Mouse (Mus musculus) midbrain, embryonic 10.5 days (tissue): Measurements from ENCODE around the gene Tmem37. TPM values are rescaled to one million over a fixed set of nuclear protein-coding genes. Genes with fewer than 3 reads are reported as not detected.
"Not testable (repeated sequence)": the region's sequence is repeated elsewhere in the genome, so short reads cannot be mapped to it uniquely, and the experiment has no call there.

Source experiments
- DNase-seq: peaks from one replicate; pipeline ENCODE4 v3.0.0-alpha.2; 2017; ENCODE audit warnings: low spot score
- H3K27ac ChIP-seq: fragments of 300-500 bp; sonication (generic); replicated peaks from 2 replicates; pipeline ENCODE4 v1.5.1; 2016; ENCODE audit warnings: mild to moderate bottlenecking
- H3K27me3 ChIP-seq: fragments of 300-500 bp; sonication (generic); 2 replicates; pipeline ENCODE4 v1.6.1; 2016; ENCODE audit warnings: low read depth, mild to moderate bottlenecking; ENCODE audit not compliant: poor library complexity, severe bottlenecking
- H3K36me3 ChIP-seq: fragments of 300-500 bp; sonication (generic); 2 replicates; pipeline ENCODE4 v1.6.1; 2016; ENCODE audit warnings: mild to moderate bottlenecking, moderate library complexity
- H3K4me1 ChIP-seq: fragments of 300-500 bp; sonication (generic); 2 replicates; pipeline ENCODE4 v1.6.1; 2016
- H3K4me3 ChIP-seq: fragments of 300-500 bp; sonication (generic); 2 replicates; pipeline ENCODE4 v1.5.1; 2016; ENCODE audit warnings: mild to moderate bottlenecking, moderate library complexity
- H3K9me3 ChIP-seq: fragments of 300-500 bp; sonication (generic); replicated peaks from 2 replicates; pipeline ENCODE4 v1.6.1; 2016; ENCODE audit warnings: mild to moderate bottlenecking
- WGBS: fragments of 180-500 bp; shearing (Covaris S2); methylation state at CpG from one replicate; pipeline ENCODE4 v1.1.7; 2016; 5-methylcytosine and 5-hydroxymethylcytosine counted together
- polyA plus RNA-seq: library from polyadenylated mRNA; unstranded; fragments of >200 nt; fragmentation: Nextera tagmentation; extraction: Ambion mirVana; gene quantifications from 2 replicates; pipeline ENCODE4 v1.2.1, GENCODE M21; 2016

Gene Tmem37
- polyA plus RNA-seq, 1 experiment from 2014 or later: 6.6 TPM

DNA sequence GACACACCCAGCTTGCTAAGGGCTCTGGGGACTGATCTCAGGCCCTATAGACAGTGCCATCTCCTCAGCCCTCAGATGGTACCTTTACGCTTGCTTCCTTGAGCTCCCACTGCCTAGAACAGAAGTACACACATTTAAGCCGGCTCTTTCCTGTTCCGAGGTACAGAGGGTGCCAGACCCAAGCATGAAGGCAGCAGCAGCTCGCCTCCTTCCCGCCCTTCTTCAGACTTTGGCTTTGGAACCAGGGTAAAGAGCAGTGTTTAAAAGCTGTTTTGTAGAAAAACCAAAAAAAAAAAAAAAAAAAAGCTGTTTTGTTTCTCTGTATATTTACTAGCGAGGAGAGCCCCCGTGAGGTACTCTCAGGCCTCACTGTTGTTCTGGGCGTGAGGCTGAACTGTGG, 37.9 kb upstream of the Tmem37 start:
- DNase-seq: no peak
- Histone ChIP-seq H3K4me1 (no peaks in the 10 kb centered on the region), H3K4me3 (no peak overlapping the region), H3K27ac (no peak overlapping the region), H3K27me3 (no peaks in the 10 kb centered on the region), H3K36me3 (peaks cover 57% of the 10 kb centered on the region), H3K9me3 (peaks cover 12% of the 10 kb centered on the region)
- WGBS: 89% methylated on average over 8 of the region's 8 CpGs

DNA sequence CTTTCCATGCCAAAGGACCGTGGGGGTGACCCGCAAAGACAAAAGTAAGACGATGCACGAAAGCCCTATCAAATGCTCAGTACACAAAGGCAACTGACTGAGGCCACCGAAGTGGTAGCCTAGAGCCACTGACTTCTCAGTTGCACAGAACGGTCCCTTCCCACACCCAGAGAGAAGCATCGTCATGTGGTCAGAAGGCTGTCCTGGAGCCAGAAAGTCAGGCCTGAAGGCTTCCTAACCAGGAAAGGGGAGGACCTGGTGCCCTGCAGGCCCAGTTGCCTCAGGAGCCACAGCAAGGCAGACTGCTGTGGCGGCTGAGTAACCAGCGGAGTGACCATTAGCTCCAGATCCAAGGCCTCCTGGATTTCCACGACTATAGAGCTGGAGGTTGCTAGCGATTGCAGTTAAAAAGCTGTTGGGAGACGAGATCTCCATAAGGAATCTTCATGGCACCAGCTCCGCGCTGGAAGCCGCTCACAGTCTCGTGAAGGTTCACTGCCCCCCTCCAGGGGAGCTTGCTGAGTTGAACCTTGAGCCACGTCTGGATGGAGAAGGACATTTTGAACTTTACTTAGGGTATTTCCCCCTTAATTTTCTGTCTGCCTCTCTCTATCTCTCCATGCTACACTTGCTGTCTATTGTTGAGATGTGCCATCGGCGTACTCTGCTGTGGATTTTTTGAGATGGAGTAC, 36.0 kb upstream of the Tmem37 start:
- Histone ChIP-seq H3K27me3 (no peaks in the 10 kb centered on the region), H3K36me3 (peaks cover 38% of the 10 kb centered on the region), H3K27ac (no peak overlapping the region), H3K4me1 (no peaks in the 10 kb centered on the region), H3K4me3 (no peak overlapping the region), H3K9me3 (peaks cover 8% of the 10 kb centered on the region)
- DNase-seq: no peak
- 89% methylated on average over 19 of the region's 19 CpGs for WGBS

DNA sequence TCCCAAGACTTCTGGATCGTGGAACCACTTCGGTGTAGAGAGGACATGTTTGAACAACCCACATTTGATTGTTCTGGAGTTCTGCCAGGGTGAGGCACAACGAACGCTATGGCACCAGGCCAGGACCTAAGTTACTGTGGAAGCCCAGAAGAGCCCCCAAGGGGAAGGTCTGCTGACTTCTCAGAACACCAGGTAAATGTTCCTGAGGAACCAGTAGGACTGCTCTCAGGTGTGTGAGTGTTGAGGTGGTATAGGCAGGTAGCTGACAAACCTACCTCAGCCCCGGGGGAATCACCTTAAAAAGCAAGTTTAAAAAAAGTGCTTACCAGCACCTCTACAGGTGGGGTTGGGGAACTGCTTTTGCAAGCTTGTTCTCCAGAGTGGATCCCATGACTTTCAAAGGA, 31.7 kb upstream of the Tmem37 start:
- H3K9me3 ChIP-seq: no peaks in the 10 kb centered on the region
- no peak for DNase-seq
- WGBS: 92% methylated on average over 5 of the region's 5 CpGs
- H3K4me3 ChIP-seq: no peak overlapping the region
- H3K4me1 ChIP-seq: 0 out of 2 replicates have a peak, but pooled peaks cover under 1% of the 10 kb centered on the region
- no peaks in the 10 kb centered on the region for H3K36me3 ChIP-seq
- H3K27ac ChIP-seq: no peak overlapping the region
- no peaks in the 10 kb centered on the region for H3K27me3 ChIP-seq

DNA sequence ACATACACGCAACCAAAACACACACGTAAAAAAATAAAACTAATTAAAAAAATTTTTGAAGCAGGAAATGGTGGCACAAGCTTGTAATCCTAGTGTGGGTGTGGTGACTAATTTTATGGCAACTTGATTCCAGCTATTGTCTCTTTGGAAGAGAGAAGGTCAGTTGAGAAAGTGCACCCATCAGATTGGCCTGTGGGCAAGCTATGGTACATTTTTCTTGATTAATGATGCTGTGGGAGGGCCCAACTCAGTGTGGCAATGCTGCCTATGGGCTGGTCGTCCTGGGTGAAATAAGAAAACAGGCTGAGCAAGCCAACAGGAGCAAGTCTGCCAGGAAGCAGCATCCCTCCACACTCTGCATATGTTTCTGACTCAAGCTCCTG, 27.3 kb upstream of the Tmem37 start:
- Histone ChIP-seq H3K27ac (no peak overlapping the region), H3K27me3 (no peaks in the 10 kb centered on the region), H3K36me3 (no peaks in the 10 kb centered on the region), H3K9me3 (no peaks in the 10 kb centered on the region), H3K4me3 (no peak overlapping the region), H3K4me1 (0 out of 2 replicates have a peak, but pooled peaks cover 3% of the 10 kb centered on the region)
- DNase-seq: no peak
- 94% methylated on average over 3 of the region's 3 CpGs for WGBS

DNA sequence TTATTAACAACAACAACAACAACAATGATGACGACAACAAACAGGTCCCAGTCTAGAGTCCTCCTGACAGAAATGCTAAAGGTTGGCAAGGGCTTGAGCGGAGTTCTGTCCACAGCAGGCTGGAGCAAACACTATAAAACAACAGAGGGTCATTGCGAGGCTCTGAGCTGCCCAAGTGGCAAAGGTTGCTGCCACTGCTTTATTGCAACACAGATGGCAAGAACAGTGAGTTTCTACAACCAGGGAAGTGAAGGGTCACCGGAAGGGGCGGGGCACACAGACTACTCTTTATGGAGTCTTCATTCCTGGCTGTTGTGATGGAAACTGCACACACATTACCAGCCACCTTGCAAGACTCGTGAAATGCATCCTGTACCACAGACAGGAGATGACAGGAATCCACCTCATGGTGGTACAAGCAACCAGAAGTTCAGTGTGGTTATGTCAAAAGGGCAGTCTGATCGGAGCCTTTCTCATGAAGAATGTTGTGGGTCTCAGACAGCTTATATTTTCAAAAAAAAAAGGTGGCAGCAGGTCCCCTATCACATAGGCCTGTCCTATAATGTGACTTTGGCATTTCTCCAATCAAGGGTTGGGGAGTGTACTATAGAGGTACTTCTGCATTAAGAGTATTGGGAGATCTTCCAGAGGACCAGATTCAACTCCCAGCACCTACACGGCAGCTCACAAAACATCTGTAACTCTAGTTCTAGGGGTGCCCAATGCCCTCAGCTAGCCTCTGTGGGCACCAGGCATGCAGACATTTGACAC, 26.8 kb upstream of the Tmem37 start:
- WGBS: 83% methylated on average over 8 of the region's 8 CpGs

DNA sequence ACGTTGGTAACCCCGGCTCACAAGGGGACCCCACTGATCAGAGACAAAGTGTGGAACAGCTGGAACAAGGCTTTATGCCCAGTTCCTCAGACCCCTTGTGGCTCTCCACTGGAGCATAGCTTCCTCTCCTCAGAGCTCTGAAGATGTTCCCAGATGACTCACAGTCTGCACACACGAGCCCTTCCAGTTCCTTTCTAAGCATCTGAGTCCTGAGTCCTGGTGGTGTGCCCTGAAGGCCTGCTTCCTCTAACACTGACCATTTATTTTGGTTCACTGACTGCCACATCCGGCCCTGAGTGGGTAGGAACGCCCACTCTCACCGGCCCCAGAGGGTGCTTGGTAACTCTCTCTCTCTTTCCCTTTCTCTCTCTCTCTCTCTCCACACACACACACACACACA, 25.6 kb upstream of the Tmem37 start:
- WGBS: 74% methylated on average over 6 of the region's 6 CpGs
- Histone ChIP-seq H3K27ac (no peak overlapping the region), H3K4me1 (0 out of 2 replicates have a peak, but pooled peaks cover 3% of the 10 kb centered on the region), H3K36me3 (no peaks in the 10 kb centered on the region), H3K4me3 (no peak overlapping the region), H3K27me3 (no peaks in the 10 kb centered on the region), H3K9me3 (no peaks in the 10 kb centered on the region)
- DNase-seq: no peak

More for the DNA sequence above, 26.8 kb upstream of the Tmem37 start:
- no peak overlapping the region for H3K4me3 ChIP-seq
- no peaks in the 10 kb centered on the region for H3K27me3 ChIP-seq
- no peaks in the 10 kb centered on the region for H3K36me3 ChIP-seq
- no peak for DNase-seq
- H3K4me1 ChIP-seq: 0 out of 2 replicates have a peak, but pooled peaks cover 3% of the 10 kb centered on the region
- H3K9me3 ChIP-seq: no peaks in the 10 kb centered on the region
- no peak overlapping the region for H3K27ac ChIP-seq

DNA sequence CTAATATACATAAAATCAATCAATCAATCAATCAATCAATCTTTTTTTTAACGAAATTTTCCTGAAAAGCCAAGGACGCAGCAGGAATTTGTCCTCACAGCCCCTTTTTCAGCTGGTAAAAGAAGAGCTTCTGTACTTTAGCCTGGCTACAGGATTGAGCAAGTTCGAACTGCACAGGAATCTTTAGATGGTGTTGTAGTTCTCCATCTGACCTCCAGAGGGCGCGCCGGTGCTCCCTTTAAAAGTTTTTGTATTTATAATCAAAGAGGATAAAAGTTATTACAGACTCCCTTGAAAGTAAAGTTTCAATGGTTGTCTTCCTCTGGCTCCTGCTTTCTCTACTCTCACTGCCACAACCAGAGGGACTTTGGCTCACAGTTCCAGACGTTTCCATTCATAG, 24.5 kb upstream of the Tmem37 start:
- Histone ChIP-seq H3K9me3 (no peaks in the 10 kb centered on the region), H3K27me3 (no peaks in the 10 kb centered on the region), H3K36me3 (no peaks in the 10 kb centered on the region), H3K4me3 (no peak overlapping the region), H3K4me1 (0 out of 2 replicates have a peak, but pooled peaks cover 3% of the 10 kb centered on the region), H3K27ac (no peak overlapping the region)
- peak; percentile 44 for DNase-seq
- WGBS: 12% methylated on average over 7 of the region's 7 CpGs

DNA sequence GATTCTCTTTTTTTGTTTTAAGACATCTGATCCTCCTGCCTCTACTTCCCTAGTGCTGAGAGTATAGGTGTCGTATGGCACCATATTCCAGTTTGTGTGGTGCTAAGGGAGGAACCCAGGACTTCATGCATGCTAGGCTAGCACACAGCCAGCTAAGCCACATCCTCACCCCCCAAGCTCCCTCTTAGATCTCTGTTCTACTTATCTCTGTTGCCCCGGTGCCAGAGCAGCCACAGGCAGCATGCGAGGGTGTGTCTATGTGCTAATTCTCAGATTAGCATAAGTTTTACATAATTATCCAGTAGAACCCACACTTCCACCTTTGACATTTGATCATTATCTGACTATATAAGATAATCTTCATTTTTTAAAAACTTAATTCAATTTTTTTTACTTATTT, 21.0 kb upstream of the Tmem37 start:
- H3K36me3 ChIP-seq: no peaks in the 10 kb centered on the region
- no peaks in the 10 kb centered on the region for H3K9me3 ChIP-seq
- DNase-seq: no peak
- H3K4me3 ChIP-seq: no peak overlapping the region
- H3K27me3 ChIP-seq: no peaks in the 10 kb centered on the region
- no peak overlapping the region for H3K27ac ChIP-seq
- no peaks in the 10 kb centered on the region for H3K4me1 ChIP-seq
- WGBS: 79% methylated on average over 3 of the region's 3 CpGs

DNA sequence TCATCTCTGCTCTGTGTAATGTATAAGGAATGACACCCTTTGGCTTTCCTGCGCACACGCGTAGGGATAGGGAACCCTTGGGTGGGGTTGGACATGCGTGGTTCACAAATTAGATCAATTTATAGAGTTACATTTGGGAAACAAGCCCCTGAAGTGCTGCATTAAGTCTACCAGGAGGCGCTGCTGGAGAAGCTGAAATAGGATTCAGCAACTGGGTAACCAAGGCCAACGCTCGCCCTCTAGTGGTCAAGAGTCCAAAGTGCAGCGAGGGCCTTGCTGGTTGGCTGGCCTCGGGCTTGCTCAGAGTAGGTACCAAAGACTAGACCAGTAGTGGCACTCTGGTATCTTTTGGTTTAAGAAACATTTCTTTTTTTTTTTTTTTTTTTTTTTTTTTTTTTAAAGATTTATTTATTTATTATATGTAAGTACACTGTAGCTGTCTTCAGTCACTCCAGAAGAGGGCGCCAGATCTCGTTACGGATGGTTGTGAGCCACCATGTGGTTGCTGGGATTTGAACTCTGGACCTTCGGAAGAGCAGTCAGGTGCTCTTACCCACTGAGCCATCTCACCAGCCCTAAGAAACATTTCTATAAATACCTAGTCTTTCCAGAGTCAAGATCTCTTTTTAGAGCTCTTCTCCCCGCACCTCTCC, 19.7 kb upstream of the Tmem37 start:
- H3K27ac ChIP-seq, H3K9me3 ChIP-seq, H3K36me3 ChIP-seq, H3K27me3 ChIP-seq, H3K4me1 ChIP-seq, H3K4me3 ChIP-seq: not testable (repeated sequence)
- peak; percentile 83 for DNase-seq
- 59% methylated on average over 11 of the region's 14 CpGs for WGBS

DNA sequence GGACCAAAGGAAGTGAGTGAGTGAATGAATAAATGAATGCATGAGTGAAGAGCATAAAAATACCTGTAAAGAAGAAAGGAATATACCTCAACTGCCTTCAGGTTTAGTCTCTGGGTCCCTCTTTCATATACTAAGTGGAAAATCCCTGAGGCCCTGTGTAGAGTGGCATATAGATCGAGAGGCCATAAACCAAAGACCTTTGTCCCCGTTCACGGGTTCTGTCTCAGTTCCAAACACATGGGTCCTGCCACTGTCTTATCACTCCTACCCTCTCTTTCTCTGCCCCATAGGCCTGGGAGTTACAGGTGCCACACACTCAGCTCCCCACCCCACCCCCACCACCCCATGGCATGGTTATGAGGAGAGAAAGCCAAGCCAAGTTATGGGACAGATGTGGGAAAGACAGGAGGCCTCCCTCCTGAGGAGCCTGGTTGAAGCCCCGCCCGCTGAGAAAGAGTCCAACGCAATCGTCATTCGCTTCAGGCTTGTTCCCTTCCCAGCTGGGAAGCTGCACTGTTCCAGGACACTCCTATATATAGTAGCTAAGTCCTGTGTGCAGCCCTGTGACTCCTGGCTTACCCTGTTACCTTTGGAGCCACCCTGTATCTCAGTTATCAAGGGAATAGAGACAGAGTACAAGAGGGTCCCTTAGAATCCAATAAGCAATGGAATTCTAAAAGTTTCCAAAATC, 17.2 kb upstream of the Tmem37 start:
- no peaks in the 10 kb centered on the region for H3K36me3 ChIP-seq
- no peaks in the 10 kb centered on the region for H3K27me3 ChIP-seq
- H3K4me1 ChIP-seq: peaks cover 17% of the 10 kb centered on the region
- no peak overlapping the region for H3K27ac ChIP-seq
- WGBS: 85% methylated on average over 8 of the region's 8 CpGs
- no peaks in the 10 kb centered on the region for H3K9me3 ChIP-seq
- H3K4me3 ChIP-seq: no peak overlapping the region
- no peak for DNase-seq

DNA sequence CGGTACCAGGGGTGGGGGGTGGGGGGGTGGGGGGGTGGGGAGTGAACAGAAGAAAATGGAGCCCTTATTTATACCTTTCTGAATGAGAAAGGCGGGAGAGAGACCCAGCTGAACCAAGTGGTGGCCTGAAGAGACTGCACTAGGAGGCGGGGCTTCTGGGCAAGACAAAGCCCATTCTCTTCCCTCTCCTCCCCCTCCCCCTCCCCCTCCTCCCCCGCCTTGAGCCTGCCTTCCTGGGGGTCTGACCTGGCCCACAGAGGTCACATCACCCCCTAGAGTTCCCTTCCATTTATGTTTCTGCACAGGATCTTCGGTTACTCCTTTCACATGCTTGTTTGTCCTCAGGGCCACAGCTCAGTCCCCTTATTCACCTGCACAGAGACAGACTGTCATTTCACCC, 15.3 kb upstream of the Tmem37 start:
- Histone ChIP-seq H3K4me1 (peaks cover 17% of the 10 kb centered on the region), H3K27me3 (no peaks in the 10 kb centered on the region), H3K27ac (peak overlapping the region; percentile 63), H3K36me3 (no peaks in the 10 kb centered on the region), H3K4me3 (no peak overlapping the region), H3K9me3 (no peaks in the 10 kb centered on the region)
- 6% methylated on average over 5 of the region's 5 CpGs for WGBS
- DNase-seq: peak; percentile 51

DNA sequence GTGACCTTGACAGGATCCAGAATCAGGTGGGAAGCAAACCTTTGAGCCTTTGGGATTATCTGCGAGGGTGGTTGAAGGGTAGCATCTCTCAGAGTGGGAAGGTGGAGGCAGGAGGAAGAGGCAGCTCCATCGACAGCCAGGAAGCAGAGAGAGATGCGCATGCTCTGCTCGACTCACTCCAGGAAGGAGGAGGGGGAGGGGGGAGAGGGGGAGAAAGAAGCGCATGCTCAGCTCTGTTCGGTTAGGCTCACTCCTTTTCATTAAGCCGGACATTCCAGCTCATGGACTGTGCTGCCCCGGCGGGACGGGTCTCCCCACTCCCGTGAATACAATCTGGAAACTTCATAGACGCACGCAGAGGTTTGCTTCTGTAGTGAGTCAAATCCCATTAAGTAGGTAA, 12.8 kb upstream of the Tmem37 start:
- Histone ChIP-seq H3K27ac (no peak overlapping the region), H3K9me3 (no peaks in the 10 kb centered on the region), H3K4me1 (peaks cover 21% of the 10 kb centered on the region), H3K27me3 (no peaks in the 10 kb centered on the region), H3K4me3 (no peak overlapping the region), H3K36me3 (no peaks in the 10 kb centered on the region)
- no peak for DNase-seq
- 72% methylated on average over 13 of the region's 13 CpGs for WGBS
